Mouse (Mus musculus) erythroblast, embryonic 14.5 days (primary cell): ENCODE data around the gene Arhgdia.

ENCODE experiments used
- GATA1 ChIP-seq: IDR thresholded peaks from 2 replicates; pipeline ENCODE4 v1.6.1; 2012; ENCODE audit warnings: low read length, inconsistent platforms, mixed read lengths
- TAL1 ChIP-seq: IDR thresholded peaks from 3 replicates; pipeline ENCODE4 v1.6.1; 2012; ENCODE audit warnings: low read length, inconsistent platforms, mixed read lengths

DNA sequence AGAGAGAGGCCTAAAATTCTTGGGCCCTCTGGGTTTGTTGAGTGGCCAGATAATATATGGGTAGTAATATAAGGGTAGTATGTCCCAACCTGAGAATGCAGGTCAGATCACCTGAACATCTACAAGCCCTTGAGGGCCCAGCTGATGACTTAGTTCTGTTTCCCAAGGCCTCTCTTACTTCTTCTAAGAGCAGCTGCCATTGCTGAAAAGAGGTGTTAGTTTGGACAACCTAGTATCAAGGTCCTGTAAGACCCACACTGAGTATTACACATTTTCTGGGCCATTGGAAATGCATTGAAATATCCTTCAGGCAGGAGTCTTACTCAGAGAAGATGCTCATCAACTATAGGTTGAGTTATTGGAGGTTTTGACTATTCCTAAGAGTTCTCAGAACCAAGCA is 5.5 kb downstream of the Arhgdia start:
- TF ChIP-seq TAL1 (no peak), GATA1 (no peak)
